Mouse (Mus musculus): ENCODE results near the gene Adamtsl1. TPM values are rescaled to one million over a fixed set of nuclear protein-coding genes. Genes with fewer than 3 reads are reported as not detected.

Gene Adamtsl1
- total RNA-seq, 2 experiments from 2014 or later = 4.3 to 5.5 TPM

GRCm38 (mm10) chr4:85695237-85695636 is 181.3 kb downstream of the Adamtsl1 start:
- H3K27ac ChIP-seq = no peak overlapping the region
- no peak for TF ChIP-seq CTCF (IDR thresholded peaks at IDR 0.05)
- no peak for DNase-seq (ENCODE audit: extremely low spot score in 1 of 2, low spot score in 2 of 2)
- intact Hi-C loops (cut with DNase I) = no loop called here
- no peak overlapping the region for H3K4me3 ChIP-seq

- Histone ChIP-seq H3K27ac (no peak overlapping the region), H3K4me3 (no peak overlapping the region)
- TF ChIP-seq CTCF (IDR thresholded peaks at IDR 0.05) = no peak
- no peak for DNase-seq (ENCODE audit: extremely low spot score in 1 of 2, low spot score in 2 of 2)
- intact Hi-C loops (cut with DNase I) = no loop called here
These were observed 193.5 kb downstream of the Adamtsl1 start for GRCm38 (mm10) chr4:85707352-85708057.

- no peak overlapping the region for H3K4me3 ChIP-seq
- TF ChIP-seq CTCF (IDR thresholded peaks at IDR 0.05) = no peak
- intact Hi-C loops (cut with DNase I) = no loop called here
- no peak for DNase-seq (ENCODE audit: extremely low spot score in 1 of 2, low spot score in 2 of 2)
- H3K27ac ChIP-seq = no peak overlapping the region
These were observed 195.7 kb downstream of the Adamtsl1 start for GRCm38 (mm10) chr4:85709636-85710035.

GRCm38 (mm10) chr4:85724999-85725398 is 211.0 kb downstream of the Adamtsl1 start:
- no peak for TF ChIP-seq CTCF (IDR thresholded peaks at IDR 0.05)
- no peak for DNase-seq (ENCODE audit: extremely low spot score in 1 of 2, low spot score in 2 of 2)
- intact Hi-C loops (cut with DNase I) = no loop called here
- Histone ChIP-seq H3K27ac (no peak overlapping the region), H3K4me3 (no peak overlapping the region)

GRCm38 (mm10) chr4:85727731-85728130 is 213.8 kb downstream of the Adamtsl1 start:
- H3K4me3 ChIP-seq = no peak overlapping the region
- no peak overlapping the region for H3K27ac ChIP-seq
- intact Hi-C loops (cut with DNase I) = no loop called here
- DNase-seq (ENCODE audit: extremely low spot score in 1 of 2, low spot score in 2 of 2) = no peak
- no peak for TF ChIP-seq CTCF (IDR thresholded peaks at IDR 0.05)

GRCm38 (mm10) chr4:85728416-85728815 is 214.4 kb downstream of the Adamtsl1 start:
- no peak for DNase-seq (ENCODE audit: extremely low spot score in 1 of 2, low spot score in 2 of 2)
- TF ChIP-seq CTCF (IDR thresholded peaks at IDR 0.05) = no peak
- H3K27ac ChIP-seq = no peak overlapping the region
- no peak overlapping the region for H3K4me3 ChIP-seq
- intact Hi-C loops (cut with DNase I) = no loop called here

- DNase-seq (ENCODE audit: extremely low spot score in 1 of 2, low spot score in 2 of 2) = no peak
- H3K27ac ChIP-seq = no peak overlapping the region
- no peak for TF ChIP-seq CTCF (IDR thresholded peaks at IDR 0.05)
- H3K4me3 ChIP-seq = no peak overlapping the region
- intact Hi-C loops (cut with DNase I) = no loop called here
These were observed 226.5 kb downstream of the Adamtsl1 start for GRCm38 (mm10) chr4:85740478-85740877.

GRCm38 (mm10) chr4:85741825-85742391 is 227.9 kb downstream of the Adamtsl1 start:
- H3K27ac ChIP-seq = no peak overlapping the region
- intact Hi-C loops (cut with DNase I) = no loop called here
- TF ChIP-seq CTCF (IDR thresholded peaks at IDR 0.05) = no peak
- no peak overlapping the region for H3K4me3 ChIP-seq
- DNase-seq (ENCODE audit: extremely low spot score in 1 of 2, low spot score in 2 of 2) = no peak

- no peak for DNase-seq (ENCODE audit: extremely low spot score in 1 of 2, low spot score in 2 of 2)
- TF ChIP-seq CTCF (IDR thresholded peaks at IDR 0.05) = no peak
- Histone ChIP-seq H3K4me3 (no peak overlapping the region), H3K27ac (no peak overlapping the region)
- intact Hi-C loops (cut with DNase I) = no loop called here
These were observed 229.5 kb downstream of the Adamtsl1 start for GRCm38 (mm10) chr4:85743427-85743826.

GRCm38 (mm10) chr4:85762684-85763083 is 248.7 kb downstream of the Adamtsl1 start:
- H3K4me3 ChIP-seq = no peak overlapping the region
- DNase-seq (ENCODE audit: extremely low spot score in 1 of 2, low spot score in 2 of 2) = no peak
- H3K27ac ChIP-seq = no peak overlapping the region
- TF ChIP-seq CTCF (IDR thresholded peaks at IDR 0.05) = no peak
- intact Hi-C loops (cut with DNase I) = no loop called here

- TF ChIP-seq CTCF (IDR thresholded peaks at IDR 0.05) = no peak
- Histone ChIP-seq H3K4me3 (no peak overlapping the region), H3K27ac (no peak overlapping the region)
- intact Hi-C loops (cut with DNase I) = no loop called here
- DNase-seq (ENCODE audit: extremely low spot score in 1 of 2, low spot score in 2 of 2) = no peak
These were observed 249.4 kb downstream of the Adamtsl1 start for GRCm38 (mm10) chr4:85763161-85764014.

- H3K4me3 ChIP-seq = no peak overlapping the region
- DNase-seq (ENCODE audit: extremely low spot score in 1 of 2, low spot score in 2 of 2) = no peak
- TF ChIP-seq CTCF (IDR thresholded peaks at IDR 0.05) = no peak
- H3K27ac ChIP-seq = no peak overlapping the region
- intact Hi-C loops (cut with DNase I) = no loop called here
These were observed 250.1 kb downstream of the Adamtsl1 start for GRCm38 (mm10) chr4:85764015-85764450.

Data from left cerebral cortex, adult 2 months (tissue).